Mouse (Mus musculus) CD4-positive helper T cell, adult 2 months (primary cell): ENCODE measurements around the gene Pabpn1.
"Not testable (repeated sequence)": the region's sequence is repeated elsewhere in the genome, so short reads cannot be mapped to it uniquely, and the experiment has no call there.

Source experiments
- DNase-seq: peaks from one replicate; pipeline ENCODE4 v3.0.0-alpha.2; 2012; ENCODE audit warnings: low read depth, missing footprints, low spot score

Gene Pabpn1

DNA sequence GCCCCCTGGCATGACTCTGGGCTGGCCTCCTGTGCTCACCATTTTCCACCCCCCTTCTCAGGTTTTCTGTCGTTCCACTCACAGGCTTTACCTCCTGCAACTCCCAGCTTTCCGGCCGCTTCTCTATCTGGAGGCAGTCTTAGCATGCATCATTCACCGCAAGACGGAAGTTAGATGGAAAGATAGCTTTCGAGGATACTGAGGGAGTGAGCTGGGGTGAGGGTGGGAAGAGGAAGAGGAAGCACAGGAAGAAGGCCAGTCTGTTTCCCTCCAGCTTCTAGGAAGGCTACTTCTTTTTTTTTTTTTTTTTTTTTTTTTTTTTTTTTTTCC lies 44.5 kb downstream of the Pabpn1 start:
- no peak for DNase-seq

- DNase-seq: no peak
These were observed 45.3 kb downstream of the Pabpn1 start for GRCm38 (mm10) chr14:54937361-54938182.

DNA sequence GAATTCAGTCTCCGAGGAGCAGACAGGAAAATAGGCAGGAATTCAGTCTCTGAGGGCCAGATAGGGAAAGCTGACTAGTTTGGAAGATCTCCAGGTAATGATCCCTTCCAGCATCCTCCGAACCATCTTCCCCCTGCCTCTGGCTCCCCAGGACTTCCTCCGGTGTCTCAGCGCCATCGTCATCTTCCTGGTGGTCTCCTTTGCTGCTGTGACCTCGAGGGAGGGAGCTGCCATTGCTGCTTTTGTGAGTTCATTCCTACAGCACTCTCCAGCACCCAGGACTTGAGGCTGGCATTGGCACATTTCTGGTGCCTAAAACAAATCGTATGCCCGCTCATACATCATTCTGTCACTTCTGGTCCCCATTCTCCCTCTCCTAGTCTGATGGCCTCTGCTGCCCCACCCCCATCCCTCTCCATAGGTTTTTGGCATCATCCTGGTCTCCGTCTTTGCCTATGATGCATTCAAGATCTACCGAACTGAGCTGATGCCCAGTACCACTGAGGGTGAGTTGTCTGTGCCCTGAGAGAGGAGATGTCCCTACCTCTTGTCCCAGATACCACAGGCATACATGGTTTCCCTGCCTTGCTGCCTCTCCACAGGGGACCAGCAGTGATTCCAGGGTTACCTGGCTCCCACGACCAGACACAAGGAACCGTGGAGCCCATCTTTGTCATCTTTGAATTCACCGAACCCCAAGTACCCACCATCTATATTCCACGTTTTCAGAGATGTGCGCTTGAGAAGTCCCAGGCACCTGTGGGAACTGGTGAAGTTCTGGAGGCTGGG lies 46.3 kb downstream of the Pabpn1 start:
- DNase-seq: no peak

GRCm38 (mm10) chr14:54939434-54940175 lies 47.3 kb downstream of the Pabpn1 start:
- peak; percentile 56 for DNase-seq

- DNase-seq: no peak
These were observed 47.9 kb downstream of the Pabpn1 start for GRCm38 (mm10) chr14:54940176-54940530.

GRCm38 (mm10) chr14:54941024-54941978 lies 49.0 kb downstream of the Pabpn1 start:
- DNase-seq: no peak

GRCm38 (mm10) chr14:54942479-54942878 lies 50.2 kb downstream of the Pabpn1 start:
- DNase-seq: no peak

DNA sequence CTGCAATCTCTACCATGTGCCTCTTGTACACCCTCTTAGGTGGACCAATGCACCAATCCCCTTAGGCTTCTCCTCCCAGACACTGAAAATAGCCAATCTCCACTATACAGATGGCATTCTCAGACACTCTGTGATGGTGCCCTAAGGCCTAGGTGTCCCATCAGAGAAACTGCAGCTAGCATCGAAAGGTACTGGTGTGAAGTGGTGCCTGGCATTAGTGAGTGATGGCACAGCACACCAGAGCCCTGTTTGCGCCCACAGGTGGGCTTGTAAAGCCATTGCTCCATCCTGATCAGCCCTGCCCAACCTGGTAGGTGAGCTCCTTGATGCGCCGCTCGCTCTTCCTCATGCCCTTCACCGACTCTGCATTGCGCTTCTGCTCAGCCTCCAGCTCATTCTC lies 51.7 kb downstream of the Pabpn1 start:
- no peak for DNase-seq

DNA sequence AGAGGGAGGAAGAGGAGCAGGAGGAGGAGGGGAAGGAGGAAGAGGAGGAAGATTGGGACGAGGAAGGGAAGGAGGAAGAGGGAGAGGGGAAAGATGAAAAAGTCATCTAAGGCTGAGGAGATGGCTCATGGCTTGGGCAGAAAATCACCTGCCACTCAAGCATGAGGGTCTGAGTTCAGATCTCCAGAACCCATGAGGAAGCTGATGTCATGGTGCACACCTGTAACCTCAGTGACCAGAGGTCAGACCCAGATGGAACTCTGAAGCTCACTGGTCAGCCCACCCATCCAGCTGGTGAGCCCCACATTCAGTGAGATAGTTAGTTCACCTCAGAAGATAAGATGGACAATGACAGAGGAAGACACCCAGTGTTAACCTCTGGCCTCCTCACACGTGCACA lies 52.6 kb downstream of the Pabpn1 start:
- DNase-seq: no peak

GRCm38 (mm10) chr14:54945975-54946704 lies 53.8 kb downstream of the Pabpn1 start:
- no peak for DNase-seq

- not testable (repeated sequence) for DNase-seq
These were observed 54.7 kb downstream of the Pabpn1 start for GRCm38 (mm10) chr14:54947008-54947407.
